Comparison of ENCODE assay signal across 13 mouse cellular contexts in genomic region chr8:92115479-92116267, GRCm38 (mm10).
DNase-seq lines count a peak whose midpoint lies in the region; ATAC-seq and TF ChIP-seq lines count a peak whose summit lies in the region.
"Had no signal": no experiment of that assay in that cellular context is flagged by ENCODE, and none has a peak within 500 bp of the region (broad histone marks: within the 10 kb centered on the region; RNA-seq: fewer than 3 reads in every experiment).

No protein-coding gene starts in this region.

- no peak overlapping the region for H3K4me3 ChIP-seq in liver, adult 2 months (ENCODE audit: insufficient read depth, low read depth, low read length)
- no peak overlapping the region for H3K4me3 ChIP-seq in liver, embryonic 11.5 days (ENCODE audit: low read depth, low read length)
- no peak overlapping the region for H3K4me3 ChIP-seq in limb, embryonic 11.5 days (ENCODE audit: low read depth, low read length)
- H3K4me3 ChIP-seq: forebrain, embryonic 13.5 days; megakaryocyte, embryonic 14.5 days; neural tube, embryonic 13.5 days had no signal

- no peak for ATAC-seq in liver, embryonic 11.5 days (replicated peaks; ENCODE audit: low FRiP score)
- no peak for ATAC-seq in limb, embryonic 11.5 days (ENCODE audit: insufficient number of reproducible peaks, low FRiP score, low TSS enrichment, low read depth)
- ATAC-seq: forebrain, embryonic 13.5 days had no signal

- TF ChIP-seq CTCF in liver, adult 2 months (IDR thresholded peaks at IDR 0.05; ENCODE audit: low read depth, low read length) = peak; percentile 21; the same call in 1 of the 2 replicates

- no peaks in the 10 kb centered on the region for H3K9me3 ChIP-seq in liver, embryonic 11.5 days (ENCODE audit: control insufficient read depth, low read length)
- no peaks in the 10 kb centered on the region for H3K9me3 ChIP-seq in limb, embryonic 11.5 days (ENCODE audit: control insufficient read depth, low read length)
- H3K9me3 ChIP-seq: forebrain, embryonic 13.5 days; neural tube, embryonic 13.5 days had no signal

- no peak overlapping the region for H3K27ac ChIP-seq in liver, adult 2 months (replicated peaks; ENCODE audit: insufficient read depth, low read depth, low read length)
- H3K27ac ChIP-seq in liver, embryonic 11.5 days (ENCODE audit: low read depth, low read length) = no peak overlapping the region
- no peak overlapping the region for H3K27ac ChIP-seq in limb, embryonic 11.5 days (replicated peaks; ENCODE audit: low read depth, low read length)
- H3K27ac ChIP-seq: forebrain, embryonic 13.5 days; neural tube, embryonic 13.5 days had no signal

- H3K36me3 ChIP-seq in liver, adult 2 months (ENCODE audit: control insufficient read depth, insufficient read depth, low read length) = no peaks in the 10 kb centered on the region
- no peaks in the 10 kb centered on the region for H3K36me3 ChIP-seq in liver, embryonic 11.5 days (ENCODE audit: control insufficient read depth, insufficient read depth, low read length)
- no peaks in the 10 kb centered on the region for H3K36me3 ChIP-seq in limb, embryonic 11.5 days (ENCODE audit: control insufficient read depth, insufficient read depth, low read length)
- H3K36me3 ChIP-seq: neural tube, embryonic 13.5 days had no signal

- H3K9ac ChIP-seq in liver, adult 2 months (ENCODE audit: low read depth, low read length) = no peak overlapping the region
- no peak overlapping the region for H3K9ac ChIP-seq in liver, embryonic 11.5 days (ENCODE audit: low read depth, low read length)
- no peak overlapping the region for H3K9ac ChIP-seq in limb, embryonic 11.5 days (ENCODE audit: low read length)
- H3K9ac ChIP-seq: forebrain, embryonic 13.5 days had no signal

- H3K79me2 ChIP-seq in liver, adult 2 months (ENCODE audit: control insufficient read depth, insufficient read depth, low read length) = no peaks in the 10 kb centered on the region

- H3K27me3 ChIP-seq in liver, adult 2 months (ENCODE audit: control insufficient read depth, insufficient read depth, low read length) = no peaks in the 10 kb centered on the region
- H3K27me3 ChIP-seq in liver, embryonic 11.5 days (replicated peaks; ENCODE audit: control insufficient read depth, insufficient read depth, low read length) = no peaks in the 10 kb centered on the region
- H3K27me3 ChIP-seq in limb, embryonic 11.5 days (ENCODE audit: control insufficient read depth, insufficient read depth, low read length) = peaks cover 41% of the 10 kb centered on the region
- H3K27me3 ChIP-seq: megakaryocyte, embryonic 14.5 days had no signal

- no peak for TF ChIP-seq POLR2A in liver, adult 2 months (IDR thresholded peaks at IDR 0.05; ENCODE audit: extremely low read depth, insufficient read depth, low read length)

- peak; percentile 39 for DNase-seq in embryo, embryonic 10 days (ENCODE audit: low spot score)
- no peak for DNase-seq in embryo, embryonic 9.5 days (ENCODE audit: extremely low spot score)
- DNase-seq in liver, adult 2 months (ENCODE audit: extremely low read depth, low read depth, low spot score) = peak; percentile 2
- DNase-seq in liver, embryonic 11.5 days (ENCODE audit: low spot score) = no peak
- DNase-seq in NIH3T3 (ENCODE audit: low read depth) = peak; percentile 31
- peak; percentile 63 for DNase-seq in limb, embryonic 11.5 days (ENCODE audit: low spot score)
- no peak for DNase-seq in ovary, adult 18-20 months (ENCODE audit: low spot score)
- no peak for DNase-seq in kidney, postnatal 25 days
- DNase-seq: heart, postnatal 4 days; thymus, adult 18-20 months had no signal

- H3K4me2 ChIP-seq in liver, embryonic 11.5 days = no peak overlapping the region
- H3K4me2 ChIP-seq in limb, embryonic 11.5 days (ENCODE audit: low read depth, severe bottlenecking) = no peak overlapping the region
- H3K4me2 ChIP-seq: forebrain, embryonic 13.5 days had no signal

- WGBS in liver, adult 2 months = 91% methylated on average over 15 of the region's 15 CpGs
- WGBS in liver, embryonic 11.5 days = 88% methylated on average over 15 of the region's 15 CpGs
- 80% methylated on average over 15 of the region's 15 CpGs for WGBS in limb, embryonic 11.5 days

- H3K4me1 ChIP-seq in liver, adult 2 months (ENCODE audit: control insufficient read depth, insufficient read depth, low read length) = no peaks in the 10 kb centered on the region
- H3K4me1 ChIP-seq in liver, embryonic 11.5 days (replicated peaks; ENCODE audit: control insufficient read depth, insufficient read depth, low read length) = no peaks in the 10 kb centered on the region
- H3K4me1 ChIP-seq in limb, embryonic 11.5 days (ENCODE audit: control insufficient read depth, insufficient read depth, low read length) = peaks cover 16% of the 10 kb centered on the region
- H3K4me1 ChIP-seq: megakaryocyte, embryonic 14.5 days had no signal

Comparison
In these comparisons a context has a peak if more than half of its experiments do, and no peak if none do; other contexts are left out.
1. DNase-seq: peak in embryo, embryonic 10 days (single experiment), liver, adult 2 months (single experiment), NIH3T3 (single experiment) and limb, embryonic 11.5 days (single experiment); none in embryo, embryonic 9.5 days (single experiment), liver, embryonic 11.5 days (single experiment), ovary, adult 18-20 months (single experiment) and kidney, postnatal 25 days (0 of 2).